Mouse (Mus musculus): ENCODE data around the gene Eno3.

GRCm38 (mm10) chr11:70657991-70658390, 989 bp downstream of the Eno3 start:
- TF ChIP-seq CTCF (IDR thresholded peaks at IDR 0.05; ENCODE audit: control insufficient read depth, insufficient read depth, insufficient replicate concordance, low read depth, low read length) (no peak), POLR2A (IDR thresholded peaks at IDR 0.05; ENCODE audit: control insufficient read depth, low read depth, low read length) (no peak)

All from testis, adult 2 months (tissue).